Mouse (Mus musculus) limb, embryonic 12.5 days (tissue): ENCODE results near the gene Pacsin2. TPM values are rescaled to one million over a fixed set of nuclear protein-coding genes. Genes with fewer than 3 reads are reported as not detected.

Source experiments
- ATAC-seq: fragments of 200-750 bp; cut with Nextera tagmentation; 2 replicates; pipeline ENCODE4 v1.8.0; 2017; ENCODE audit warnings: low read depth, moderate TSS enrichment; ENCODE audit not compliant: insufficient number of reproducible peaks, insufficient read depth, low FRiP score, low TSS enrichment
- H3K27ac ChIP-seq: fragments of 300-500 bp; sonication (generic); 2 replicates; pipeline ENCODE4 v1.5.1; 2016; ENCODE audit warnings: mild to moderate bottlenecking, moderate library complexity
- H3K27me3 ChIP-seq: fragments of 300-500 bp; sonication (generic); 2 replicates; pipeline ENCODE4 v1.6.1; 2016; ENCODE audit warnings: mild to moderate bottlenecking, moderate library complexity
- H3K36me3 ChIP-seq: fragments of 300-500 bp; sonication (generic); 2 replicates; pipeline ENCODE4 v1.6.1; 2016; ENCODE audit warnings: mild to moderate bottlenecking, moderate library complexity
- H3K4me1 ChIP-seq: fragments of 300-500 bp; sonication (generic); replicated peaks from 2 replicates; pipeline ENCODE4 v1.6.1; 2016
- H3K4me2 ChIP-seq: fragments of 300-500 bp; sonication (generic); 2 replicates; pipeline ENCODE4 v1.6.1; 2016; ENCODE audit warnings: mild to moderate bottlenecking, moderate library complexity
- H3K4me3 ChIP-seq: fragments of 300-500 bp; sonication (generic); replicated peaks from 2 replicates; pipeline ENCODE4 v1.5.1; 2016; ENCODE audit warnings: mild to moderate bottlenecking
- H3K9ac ChIP-seq: fragments of 300-500 bp; sonication (generic); replicated peaks from 2 replicates; pipeline ENCODE4 v1.6.1; 2016; ENCODE audit warnings: mild to moderate bottlenecking, moderate library complexity
- H3K9me3 ChIP-seq: fragments of 300-500 bp; sonication (generic); 2 replicates; pipeline ENCODE4 v1.6.1; 2016; ENCODE audit warnings: mild to moderate bottlenecking, moderate library complexity
- WGBS: fragments of 180-500 bp; shearing (Covaris S2); methylation state at CpG from one replicate; pipeline ENCODE4 v1.1.7; 2016; 5-methylcytosine and 5-hydroxymethylcytosine counted together
- polyA plus RNA-seq: library from polyadenylated mRNA; unstranded; fragments of >200 nt; fragmentation: Nextera tagmentation; extraction: Ambion mirVana; gene quantifications from 2 replicates; pipeline ENCODE4 v1.2.1, GENCODE M21; 2016

The Pacsin2 gene
- polyA plus RNA-seq, 1 experiment from 2014 or later, result 45.5 TPM

DNA sequence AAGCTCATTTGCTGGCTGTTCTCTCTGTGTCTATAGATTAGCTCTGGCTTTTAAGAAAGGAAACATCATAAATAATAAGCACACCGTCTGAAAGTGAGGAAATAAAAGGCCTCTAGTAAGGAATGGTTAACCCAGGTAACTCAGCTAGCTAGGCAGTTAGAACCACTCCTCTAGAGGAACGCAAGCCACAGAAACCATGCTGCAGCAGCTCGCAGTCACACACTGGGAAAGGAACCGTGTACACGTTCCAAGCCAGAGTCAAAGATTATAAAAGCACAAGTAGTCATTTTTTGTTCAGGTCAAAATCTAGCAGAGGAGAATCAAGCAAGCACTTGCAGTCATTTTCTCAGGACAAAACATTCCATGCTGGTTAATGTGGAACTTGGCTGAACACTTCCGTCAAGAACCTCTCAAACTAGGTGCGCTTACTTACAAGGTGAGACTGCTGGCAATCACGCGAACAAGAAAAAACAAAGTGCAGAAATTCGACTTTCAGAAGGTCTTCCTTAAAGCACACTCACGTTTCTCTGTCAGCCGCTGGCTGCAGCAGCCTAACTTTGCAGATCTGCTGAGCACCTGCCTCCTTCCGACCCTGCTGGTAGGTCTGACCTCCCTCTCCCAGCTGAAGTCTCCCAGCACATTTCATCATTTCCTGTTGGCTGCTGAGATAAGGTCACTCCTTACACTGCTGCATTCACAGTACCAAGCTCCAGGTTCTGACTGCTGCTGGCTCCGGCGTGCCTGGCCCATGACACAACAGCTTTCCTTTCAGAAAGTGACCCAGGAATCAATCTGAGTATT lies 32.0 kb downstream of the Pacsin2 start:
- no peaks in the 10 kb centered on the region for H3K9me3 ChIP-seq
- WGBS, result 59% methylated on average over 15 of the region's 15 CpGs
- no peak overlapping the region for H3K4me2 ChIP-seq
- H3K9ac ChIP-seq, result no peak overlapping the region
- H3K27ac ChIP-seq, result peak overlapping the region; percentile 26; the same call in 1 of the 2 replicates
- no peaks in the 10 kb centered on the region for H3K27me3 ChIP-seq
- no peak for ATAC-seq
- H3K4me1 ChIP-seq, result peaks cover 40% of the 10 kb centered on the region
- H3K36me3 ChIP-seq, result no peaks in the 10 kb centered on the region
- H3K4me3 ChIP-seq, result no peak overlapping the region

DNA sequence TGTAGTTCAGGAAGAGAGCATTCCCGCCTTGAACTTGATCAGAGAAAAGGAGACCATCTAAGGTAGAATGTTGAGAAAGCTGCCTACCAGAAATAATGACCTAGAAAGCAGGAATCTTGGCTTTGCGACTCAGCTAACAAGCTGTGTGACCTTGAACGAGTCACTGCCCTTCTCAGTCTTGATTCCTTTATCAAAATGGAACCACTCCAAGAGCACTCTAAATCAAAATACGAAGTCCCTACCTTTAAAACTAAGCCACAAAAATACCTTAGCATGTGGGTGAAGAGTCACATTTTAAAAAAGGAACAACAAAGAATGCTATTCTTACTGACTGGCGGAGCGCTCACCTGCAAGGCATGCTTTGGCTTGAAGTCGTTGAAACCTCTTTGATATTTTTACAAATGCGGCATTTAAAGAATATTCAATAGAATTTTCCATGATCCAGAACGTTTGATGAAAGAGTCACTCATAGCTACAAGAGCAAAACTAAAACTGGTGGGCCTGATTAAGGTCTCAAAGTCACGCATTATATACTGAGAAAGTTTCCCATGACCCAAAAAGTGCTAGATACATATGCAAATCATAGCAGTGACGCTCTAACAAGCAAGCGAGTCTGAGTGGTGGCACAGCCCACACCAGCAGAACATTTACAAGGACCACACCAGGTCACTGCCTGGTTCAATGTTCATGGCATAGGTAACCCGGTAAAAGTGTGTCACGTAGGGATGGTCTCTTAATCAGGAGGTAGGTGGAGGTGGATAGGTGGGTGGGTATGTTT lies 33.2 kb downstream of the Pacsin2 start:
- WGBS, result 90% methylated on average over 14 of the region's 14 CpGs
- H3K27me3 ChIP-seq, result no peaks in the 10 kb centered on the region
- ATAC-seq, result no peak
- H3K9me3 ChIP-seq, result no peaks in the 10 kb centered on the region
- peaks cover 42% of the 10 kb centered on the region for H3K4me1 ChIP-seq
- no peak overlapping the region for H3K4me2 ChIP-seq
- H3K36me3 ChIP-seq, result no peaks in the 10 kb centered on the region
- H3K27ac ChIP-seq, result no peak overlapping the region
- no peak overlapping the region for H3K4me3 ChIP-seq
- no peak overlapping the region for H3K9ac ChIP-seq

DNA sequence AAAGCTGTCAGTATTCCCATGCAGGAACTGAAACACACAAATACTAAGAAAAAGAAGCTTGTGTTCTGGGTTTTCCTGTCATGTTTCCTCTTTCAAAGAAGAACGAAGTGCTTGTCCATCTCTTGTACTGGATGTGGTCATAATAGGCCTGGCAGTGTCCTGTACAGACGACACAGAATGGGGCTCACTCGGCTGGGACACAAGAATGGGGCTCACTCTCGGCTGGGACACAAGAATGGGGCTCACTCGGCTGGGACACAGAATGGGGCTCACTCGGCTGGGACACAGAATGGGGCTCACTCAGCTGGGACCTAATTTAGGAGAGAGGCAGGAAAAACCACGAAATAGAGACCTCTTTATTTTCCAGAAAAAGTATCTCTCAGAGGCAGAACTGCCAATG lies 34.0 kb downstream of the Pacsin2 start:
- Histone ChIP-seq H3K9ac (no peak overlapping the region), H3K27me3 (no peaks in the 10 kb centered on the region), H3K36me3 (no peaks in the 10 kb centered on the region), H3K4me1 (peaks cover 45% of the 10 kb centered on the region), H3K9me3 (no peaks in the 10 kb centered on the region), H3K27ac (no peak overlapping the region), H3K4me2 (no peak overlapping the region), H3K4me3 (no peak overlapping the region)
- whole genome bisulfite sequencing, result 80% methylated on average over 7 of the region's 7 CpGs
- ATAC-seq, result no peak

DNA sequence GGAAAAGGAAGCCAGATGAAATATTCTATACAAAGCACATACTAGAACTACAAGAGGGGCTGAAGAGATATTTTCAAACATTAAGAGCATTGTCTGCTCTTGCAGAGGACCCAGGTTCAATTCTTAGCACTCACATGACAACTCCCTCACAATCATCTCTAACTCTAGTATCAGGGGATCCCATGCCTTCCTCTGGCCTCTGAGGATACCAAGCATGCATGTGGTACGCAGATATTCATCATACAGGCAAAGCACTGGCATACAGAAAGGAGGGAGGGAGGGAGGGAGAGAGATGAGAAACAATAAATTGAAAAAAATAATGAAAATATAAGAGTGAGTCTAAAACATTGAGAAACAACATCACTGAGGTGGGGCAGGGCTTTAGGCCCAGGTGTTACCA lies 35.8 kb downstream of the Pacsin2 start:
- WGBS, result 76% methylated on average over 1 of the region's 1 CpGs
- Histone ChIP-seq H3K9me3 (no peaks in the 10 kb centered on the region), H3K36me3 (no peaks in the 10 kb centered on the region), H3K9ac (no peak overlapping the region), H3K27me3 (no peaks in the 10 kb centered on the region), H3K4me3 (no peak overlapping the region), H3K27ac (no peak overlapping the region), H3K4me1 (peaks cover 41% of the 10 kb centered on the region), H3K4me2 (no peak overlapping the region)
- no peak for ATAC-seq

DNA sequence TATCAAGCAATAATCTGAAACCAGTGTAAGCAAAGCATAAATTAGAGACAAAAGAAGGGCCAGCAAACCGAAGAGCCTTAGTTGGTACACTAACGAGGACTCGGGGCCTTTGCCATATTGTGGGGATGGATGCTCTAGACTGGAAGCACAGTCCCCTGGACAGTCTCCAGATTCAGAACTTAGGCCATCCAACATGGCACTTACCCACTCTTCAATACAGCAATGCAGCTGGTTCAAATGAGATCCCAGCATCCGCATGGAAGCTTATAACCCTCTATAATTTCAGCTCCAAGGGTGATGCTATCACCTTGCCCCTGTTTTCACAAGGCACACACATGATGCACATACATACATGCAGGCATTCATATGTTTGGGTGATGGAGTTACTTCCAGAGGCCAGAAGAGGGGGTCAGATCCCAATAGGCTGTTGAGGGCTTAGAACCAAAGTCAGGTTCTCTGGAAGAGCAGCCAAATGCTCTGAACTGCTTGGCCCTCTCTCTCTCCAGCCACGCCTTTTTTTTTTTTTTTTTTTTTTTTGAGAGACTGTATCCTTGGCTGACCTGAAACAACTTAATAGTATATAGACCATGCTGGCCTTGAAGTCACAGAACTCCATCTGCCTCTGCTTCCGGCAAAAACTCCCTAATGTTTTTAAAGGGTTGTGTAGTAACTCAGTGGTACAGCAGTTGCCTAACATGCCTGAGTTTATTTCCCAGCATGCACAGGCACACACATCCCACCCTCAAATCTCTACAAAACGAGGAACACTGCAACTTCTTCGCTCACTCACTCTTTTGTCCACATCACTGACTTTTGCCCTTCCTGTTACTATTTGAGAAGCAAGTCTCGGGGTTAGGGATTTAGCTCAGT lies 36.9 kb downstream of the Pacsin2 start:
- Histone ChIP-seq H3K36me3 (no peaks in the 10 kb centered on the region), H3K4me1 (peaks cover 34% of the 10 kb centered on the region), H3K9me3 (no peaks in the 10 kb centered on the region), H3K9ac (no peak overlapping the region), H3K27me3 (no peaks in the 10 kb centered on the region), H3K4me2 (no peak overlapping the region), H3K27ac (no peak overlapping the region), H3K4me3 (no peak overlapping the region)
- ATAC-seq, result no peak; the same call in 1 of the 2 replicates
- WGBS, result 73% methylated on average over 9 of the region's 9 CpGs

DNA sequence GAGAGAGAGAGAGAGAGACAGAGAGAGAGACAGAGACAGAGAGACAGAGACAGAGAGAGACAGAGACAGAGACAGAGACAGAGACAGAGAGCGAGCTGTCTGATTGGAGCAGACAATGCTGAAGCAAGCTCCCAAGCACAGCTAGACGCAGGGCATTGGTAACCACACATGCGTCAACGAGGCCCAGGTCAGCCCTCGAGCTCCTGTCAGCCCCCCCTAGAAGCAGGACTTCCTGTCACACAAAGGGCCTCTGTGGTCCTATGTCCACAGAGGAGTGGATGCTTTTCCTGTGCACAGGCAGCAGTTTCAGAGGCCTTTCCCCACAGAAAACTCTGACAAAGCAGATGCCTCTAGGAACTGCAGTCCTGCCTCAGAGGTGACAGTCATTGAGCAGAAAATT lies 38.6 kb downstream of the Pacsin2 start:
- H3K27ac ChIP-seq, result peak overlapping the region; percentile 62
- H3K4me1 ChIP-seq, result peaks cover 25% of the 10 kb centered on the region
- no peaks in the 10 kb centered on the region for H3K36me3 ChIP-seq
- no peak overlapping the region for H3K4me2 ChIP-seq
- no peaks in the 10 kb centered on the region for H3K9me3 ChIP-seq
- no peak for ATAC-seq
- H3K9ac ChIP-seq, result no peak overlapping the region
- H3K27me3 ChIP-seq, result no peaks in the 10 kb centered on the region
- WGBS, result 36% methylated on average over 5 of the region's 5 CpGs
- H3K4me3 ChIP-seq, result no peak overlapping the region

DNA sequence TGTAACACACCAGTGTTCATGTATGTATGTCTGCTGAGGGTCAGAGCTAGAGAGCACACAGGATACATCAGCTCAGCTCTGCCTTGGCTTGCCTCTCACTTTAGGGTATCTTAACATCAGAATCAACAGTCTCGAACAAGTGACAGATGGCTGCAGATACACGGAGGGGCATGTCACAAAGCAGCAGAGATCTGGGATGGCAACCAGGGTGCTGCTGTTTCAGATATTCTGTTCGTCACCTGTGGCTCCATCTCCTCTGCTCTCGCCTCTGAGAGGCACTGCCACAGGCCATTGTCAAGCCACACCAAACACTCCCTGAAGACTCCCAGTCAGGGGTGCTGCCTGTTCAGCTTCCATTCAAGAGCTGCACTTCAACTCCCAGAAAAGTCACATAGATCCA lies 39.1 kb downstream of the Pacsin2 start:
- WGBS, result 74% methylated on average over 4 of the region's 4 CpGs
- ATAC-seq, result no peak
- Histone ChIP-seq H3K36me3 (no peaks in the 10 kb centered on the region), H3K4me3 (no peak overlapping the region), H3K9ac (no peak overlapping the region), H3K27ac (peak overlapping the region; percentile 62; the same call in 1 of the 2 replicates), H3K4me2 (no peak overlapping the region), H3K4me1 (peaks cover 25% of the 10 kb centered on the region), H3K9me3 (no peaks in the 10 kb centered on the region), H3K27me3 (no peaks in the 10 kb centered on the region)

DNA sequence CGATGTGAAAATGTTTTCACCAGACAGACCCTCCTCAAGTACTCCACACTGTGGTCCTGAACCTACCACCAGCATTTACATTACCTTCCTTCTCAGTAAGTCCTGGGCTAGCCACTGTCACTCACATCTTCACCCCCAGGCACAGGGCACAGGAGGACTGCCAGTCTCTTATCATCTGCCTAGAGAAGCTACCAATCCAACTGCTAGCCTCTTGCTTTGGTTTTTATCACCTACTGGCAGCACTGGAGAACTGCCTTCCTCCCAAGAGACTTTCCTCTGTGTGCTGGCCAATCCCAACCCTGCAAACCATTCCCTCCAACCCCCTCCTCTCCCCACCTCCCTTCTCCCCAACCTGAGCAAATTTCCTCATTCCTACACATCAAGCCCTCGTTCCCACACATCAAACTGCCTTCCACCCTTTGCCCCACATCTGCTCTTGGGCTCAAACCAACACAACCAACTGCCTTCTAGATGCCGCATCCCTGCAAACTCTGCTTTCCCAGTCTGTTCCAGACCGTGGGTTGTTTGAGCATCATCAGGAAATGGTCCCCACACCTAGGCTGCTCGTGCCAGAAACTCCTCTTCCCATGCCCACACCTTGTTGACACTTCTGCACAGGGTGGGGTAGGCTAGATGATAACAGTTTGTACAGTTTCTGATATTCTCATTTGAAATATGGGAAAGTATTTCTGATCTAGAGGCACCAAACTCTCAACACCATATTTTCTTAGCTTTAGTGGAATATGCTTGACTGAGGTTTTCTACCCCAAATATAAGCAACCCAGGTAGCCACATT lies 40.6 kb downstream of the Pacsin2 start:
- H3K27ac ChIP-seq, result no peak overlapping the region
- WGBS, result 71% methylated on average over 5 of the region's 5 CpGs
- no peak overlapping the region for H3K9ac ChIP-seq
- no peaks in the 10 kb centered on the region for H3K9me3 ChIP-seq
- H3K4me3 ChIP-seq, result no peak overlapping the region
- ATAC-seq, result no peak
- no peaks in the 10 kb centered on the region for H3K36me3 ChIP-seq
- H3K27me3 ChIP-seq, result no peaks in the 10 kb centered on the region
- H3K4me2 ChIP-seq, result no peak overlapping the region
- peaks cover 25% of the 10 kb centered on the region for H3K4me1 ChIP-seq

DNA sequence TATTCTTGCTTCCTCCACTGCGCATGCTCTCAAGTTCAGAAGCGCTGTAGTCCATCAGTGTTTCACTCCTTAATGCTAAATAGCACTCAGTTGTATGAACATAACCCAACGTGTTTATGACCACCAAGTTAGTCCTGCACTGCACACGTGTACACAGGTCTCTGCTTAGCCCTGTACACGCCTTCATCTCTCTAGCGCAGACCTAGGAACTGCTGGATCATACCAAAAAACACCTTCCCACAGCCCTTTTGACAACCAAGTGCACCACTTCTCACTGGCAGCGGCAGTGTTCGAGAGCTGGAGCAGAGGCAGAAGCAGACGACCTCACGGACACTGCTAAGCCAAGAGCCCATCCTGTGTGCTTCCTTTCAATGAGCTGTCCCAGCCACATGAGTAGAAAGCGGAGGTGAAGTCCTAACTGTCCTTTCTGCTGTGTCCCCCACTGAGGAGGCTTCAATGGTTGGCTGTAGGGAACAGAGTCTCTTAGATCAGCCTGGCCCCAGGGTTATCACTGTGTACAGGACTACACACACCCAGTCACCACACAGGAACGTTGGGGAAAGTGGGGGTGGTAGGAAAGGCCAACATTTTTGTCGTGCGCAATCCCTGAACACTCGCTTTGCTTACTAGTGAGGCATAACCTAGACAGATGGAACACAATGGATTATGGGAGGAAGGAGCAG lies 42.0 kb downstream of the Pacsin2 start:
- 88% methylated on average over 15 of the region's 15 CpGs for WGBS
- Histone ChIP-seq H3K4me2 (no peak overlapping the region), H3K36me3 (no peaks in the 10 kb centered on the region), H3K27ac (no peak overlapping the region), H3K9me3 (no peaks in the 10 kb centered on the region), H3K4me3 (no peak overlapping the region), H3K4me1 (peaks cover 20% of the 10 kb centered on the region), H3K27me3 (no peaks in the 10 kb centered on the region), H3K9ac (no peak overlapping the region)
- no peak for ATAC-seq

DNA sequence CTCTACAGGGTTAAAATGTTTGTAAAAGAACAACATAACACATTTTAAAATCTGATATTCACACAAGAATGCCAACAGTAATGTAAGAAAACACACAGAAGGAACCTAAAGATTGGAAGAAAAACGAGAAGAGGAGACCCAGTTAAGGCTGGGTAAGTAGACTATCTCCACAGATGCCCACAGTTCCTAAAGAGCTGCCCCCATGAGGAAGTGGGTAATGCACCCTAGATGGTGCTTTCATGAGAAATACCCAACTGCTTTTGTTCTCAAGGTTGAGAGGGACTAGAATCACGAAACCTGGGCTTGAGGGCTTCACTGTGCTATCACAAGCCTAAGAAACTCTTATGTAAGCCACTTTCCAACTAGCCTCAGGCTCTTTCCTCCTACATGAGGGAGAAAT lies 44.8 kb downstream of the Pacsin2 start:
- WGBS, result 82% methylated on average over 2 of the region's 2 CpGs
- no peak overlapping the region for H3K4me3 ChIP-seq
- H3K4me1 ChIP-seq, result peaks cover 7% of the 10 kb centered on the region
- ATAC-seq, result no peak
- no peak overlapping the region for H3K9ac ChIP-seq
- no peaks in the 10 kb centered on the region for H3K9me3 ChIP-seq
- H3K4me2 ChIP-seq, result no peak overlapping the region
- H3K27me3 ChIP-seq, result no peaks in the 10 kb centered on the region
- H3K36me3 ChIP-seq, result no peaks in the 10 kb centered on the region
- H3K27ac ChIP-seq, result no peak overlapping the region
